Mouse (Mus musculus) adrenal gland, postnatal 14 days (tissue): Measurements from ENCODE around the gene Olfr94. TPM values are rescaled to one million over a fixed set of nuclear protein-coding genes. Genes with fewer than 3 reads are reported as not detected.

Experiments
- total RNA-seq: library from RNA; stranded (reverse); gene quantifications from 2 replicates; pipeline ENCODE4 v1.2.3, GENCODE M21; 2021

Olfr94 gene
- total RNA-seq, 1 experiment from 2014 or later, result not detected

Other genes with a start within 250 kb of the Olfr94 start
- 77.1 and 81.0 TPM in 2 replicates for gene Ppp1r11, start 249.3 kb downstream of the Olfr94 start, total RNA-seq
- gene Znrd1, start 242.4 kb downstream of the Olfr94 start, total RNA-seq, result 36.5 and 39.8 TPM in 2 replicates
- 10.6 and 10.9 TPM in 2 replicates for gene Znrd1as, start 242.4 kb downstream of the Olfr94 start, total RNA-seq
- not detected in 2 replicates for gene 2410137M14Rik, start 219.8 kb downstream of the Olfr94 start, total RNA-seq
- gene H2-M5, start 211.5 kb downstream of the Olfr94 start, total RNA-seq, result 0.34 TPM in 1 of 2 replicates, not detected in the other
- gene Zfp57, start 199.8 kb downstream of the Olfr94 start, total RNA-seq, result 4.1 and 4.5 TPM in 2 replicates
- gene Mog, start 177.6 kb downstream of the Olfr94 start, total RNA-seq, result not detected in 2 replicates
- 24.2 and 32.7 TPM in 2 replicates for gene Gabbr1, start 155.0 kb downstream of the Olfr94 start, total RNA-seq
- gene Olfr90, start 112.5 kb downstream of the Olfr94 start, total RNA-seq, result not detected in 2 replicates
- not detected in 2 replicates for gene Olfr91, start 102.7 kb downstream of the Olfr94 start, total RNA-seq
- gene Olfr92, start 80.9 kb downstream of the Olfr94 start, total RNA-seq, result not detected in 2 replicates
- gene Olfr93, start 39.5 kb downstream of the Olfr94 start, total RNA-seq, result not detected in 2 replicates
- 3.4 TPM in 1 of 2 replicates, not detected in the other for gene Ubd, start 7.1 kb downstream of the Olfr94 start, total RNA-seq
- not detected in 2 replicates for gene Olfr95, start 12.1 kb upstream of the Olfr94 start, total RNA-seq
- gene Olfr96, start 19.2 kb upstream of the Olfr94 start, total RNA-seq, result not detected in 2 replicates
- gene Olfr97, start 36.3 kb upstream of the Olfr94 start, total RNA-seq, result not detected in 2 replicates
- gene Olfr98, start 62.8 kb upstream of the Olfr94 start, total RNA-seq, result not detected in 2 replicates
- 3.3 and 5.9 TPM in 2 replicates for gene H2-M3, start 69.2 kb upstream of the Olfr94 start, total RNA-seq
- not detected in 2 replicates for gene Olfr99, start 82.5 kb upstream of the Olfr94 start, total RNA-seq
- not detected in 2 replicates for gene Olfr101, start 103.3 kb upstream of the Olfr94 start, total RNA-seq
- not detected in 2 replicates for gene Olfr102, start 116.1 kb upstream of the Olfr94 start, total RNA-seq
- not detected in 2 replicates for gene Olfr103, start 138.7 kb upstream of the Olfr94 start, total RNA-seq
- not detected in 2 replicates for gene Olfr104-ps, start 158.6 kb upstream of the Olfr94 start, total RNA-seq
- gene Olfr105-ps, start 178.0 kb upstream of the Olfr94 start, total RNA-seq, result not detected in 2 replicates
- not detected in 2 replicates for gene Olfr106-ps, start 189.4 kb upstream of the Olfr94 start, total RNA-seq
- gene Olfr107, start 198.2 kb upstream of the Olfr94 start, total RNA-seq, result not detected in 2 replicates
- gene Olfr108, start 244.5 kb upstream of the Olfr94 start, total RNA-seq, result not detected in 2 replicates